Comparison of ENCODE assay signal across 8 mouse cellular contexts in genomic region chr1:36938348-36938747, GRCm38 (mm10). TPM values are rescaled to one million over a fixed set of nuclear protein-coding genes. Genes with fewer than 3 reads are reported as not detected.
A peak's percentile ranks its signal among the peaks of the same experiment; 100 is the strongest.
DNase-seq lines count a peak whose midpoint lies in the region; ATAC-seq and TF ChIP-seq lines count a peak whose summit lies in the region.

No protein-coding gene starts in this region.

- H3K27ac ChIP-seq in kidney, adult 2 months (ENCODE audit: insufficient read depth, low read depth, low read length): no peak overlapping the region
- H3K27ac ChIP-seq in bone marrow, adult 2 months (ENCODE audit: control insufficient read depth, insufficient read depth, low read depth, low read length, poor library complexity): no peak overlapping the region
- H3K27ac ChIP-seq in hindbrain, embryonic 12.5 days: no peak overlapping the region
- H3K27ac ChIP-seq in midbrain, embryonic 14.5 days (replicated peaks; ENCODE audit: low read depth, low read length): no peak overlapping the region

- H3K9me3 ChIP-seq in hindbrain, embryonic 12.5 days (replicated peaks): no peaks in the 10 kb centered on the region
- no peaks in the 10 kb centered on the region for H3K9me3 ChIP-seq in midbrain, embryonic 14.5 days (ENCODE audit: control insufficient read depth, low read length)

- TF ChIP-seq POLR2A in kidney, adult 2 months (IDR thresholded peaks at IDR 0.05; ENCODE audit: low read depth, low read length): no peak
- TF ChIP-seq POLR2A in bone marrow, adult 2 months (IDR thresholded peaks at IDR 0.05; ENCODE audit: borderline replicate concordance, control insufficient read depth, low read depth, low read length): no peak

- no peaks in the 10 kb centered on the region for H3K36me3 ChIP-seq in kidney, adult 2 months (ENCODE audit: control insufficient read depth, insufficient read depth, low read length)
- H3K36me3 ChIP-seq in hindbrain, embryonic 12.5 days: no peaks in the 10 kb centered on the region
- no peaks in the 10 kb centered on the region for H3K36me3 ChIP-seq in midbrain, embryonic 14.5 days (ENCODE audit: control insufficient read depth, insufficient read depth, low read length)

- peaks cover 7% of the 10 kb centered on the region; the same call in 1 of the 2 replicates for H3K4me1 ChIP-seq in kidney, adult 2 months (ENCODE audit: control insufficient read depth, insufficient read depth, low read length)
- peaks cover 4% of the 10 kb centered on the region for H3K4me1 ChIP-seq in bone marrow, adult 2 months (ENCODE audit: control insufficient read depth, insufficient read depth, low read length)
- H3K4me1 ChIP-seq in hindbrain, embryonic 12.5 days: peaks cover 27% of the 10 kb centered on the region
- peaks cover 27% of the 10 kb centered on the region for H3K4me1 ChIP-seq in midbrain, embryonic 14.5 days (ENCODE audit: control insufficient read depth, insufficient read depth, low read length)

- peak overlapping the region; percentile 91 for H3K9ac ChIP-seq in hindbrain, embryonic 12.5 days
- peak overlapping the region; percentile 95 for H3K9ac ChIP-seq in midbrain, embryonic 14.5 days (replicated peaks; ENCODE audit: low read length)

- H3K27me3 ChIP-seq in kidney, adult 2 months (replicated peaks; ENCODE audit: control insufficient read depth, insufficient read depth, low read length): no peaks in the 10 kb centered on the region; the same call in 1 of the 2 replicates
- H3K27me3 ChIP-seq in hindbrain, embryonic 12.5 days: no peaks in the 10 kb centered on the region; the same call in 1 of the 2 replicates
- H3K27me3 ChIP-seq in midbrain, embryonic 14.5 days (ENCODE audit: control insufficient read depth, insufficient read depth, low read length): no peaks in the 10 kb centered on the region

- ATAC-seq in hindbrain, embryonic 12.5 days (ENCODE audit: low FRiP score): no peak
- no peak for ATAC-seq in midbrain, embryonic 14.5 days (ENCODE audit: low FRiP score, low TSS enrichment)
- ATAC-seq in megakaryocyte-erythroid progenitor cell, adult 5-6 weeks (replicated peaks; ENCODE audit: low FRiP score, low TSS enrichment, poor library complexity, severe bottlenecking): no peak

- H3K4me2 ChIP-seq in hindbrain, embryonic 12.5 days (replicated peaks): peak overlapping the region; percentile 59
- H3K4me2 ChIP-seq in midbrain, embryonic 14.5 days (ENCODE audit: low read length): peak overlapping the region; percentile 73

- H3K4me3 ChIP-seq in kidney, adult 2 months (ENCODE audit: insufficient read depth, low read depth, low read length): peak overlapping the region; percentile 85
- peak overlapping the region; percentile 96 for H3K4me3 ChIP-seq in bone marrow, adult 2 months (replicated peaks; ENCODE audit: control insufficient read depth, low read depth, low read length)
- H3K4me3 ChIP-seq in hindbrain, embryonic 12.5 days: peak overlapping the region; percentile 81
- peak overlapping the region; percentile 96 for H3K4me3 ChIP-seq in midbrain, embryonic 14.5 days (replicated peaks; ENCODE audit: low read depth, low read length)

- WGBS in kidney, adult 2 months: under 1% methylated on average over 9 of the region's 9 CpGs
- 2% methylated on average over 9 of the region's 9 CpGs for WGBS in bone marrow, adult 2 months
- 5% methylated on average over 9 of the region's 9 CpGs for WGBS in hindbrain, embryonic 12.5 days
- 4% methylated on average over 9 of the region's 9 CpGs for WGBS in midbrain, embryonic 14.5 days

- TF ChIP-seq CTCF in kidney, adult 2 months (conservative IDR thresholded peaks at IDR 0.05; ENCODE audit: insufficient read depth, insufficient read length, low read depth, low read length): no peak
- TF ChIP-seq CTCF in bone marrow, adult 2 months (IDR thresholded peaks at IDR 0.05; ENCODE audit: control insufficient read depth, insufficient read depth, low read length): no peak

- DNase-seq in kidney, adult 2 months: no peak
- no peak for DNase-seq in kidney, adult 9 months
- peak; percentile 47 for DNase-seq in midbrain, embryonic 14.5 days
- DNase-seq in adrenal gland, adult 8-10 months: no peak
- DNase-seq in frontal cortex, postnatal 10 days (ENCODE audit: low spot score in 2 of 2): no peak

RNA-seq across cellular contexts. Expression of gene Tmem131, which starts 5.1 kb away (rescaled TPM):
- polyA plus RNA-seq in kidney, adult 2 months (2012; rRNA removed): 18.9 and 19.0 TPM in 2 replicates
- polyA plus RNA-seq in bone marrow, adult 2 months (2011; ENCODE audit: insufficient read depth, insufficient read length, low replicate concordance, missing spikeins): 14.3 and 46.6 TPM in 2 replicates
- 18.2 and 21.1 TPM in 2 replicates for polyA plus RNA-seq in hindbrain, embryonic 12.5 days (2016; fragmentation: Nextera tagmentation; extraction: Ambion mirVana)
- 19.5 and 23.1 TPM in 2 replicates for polyA plus RNA-seq in midbrain, embryonic 14.5 days (2014; fragmentation: Nextera tagmentation; extraction: Ambion mirVana)
- 53.5 and 60.2 TPM in 2 replicates for total RNA-seq in megakaryocyte-erythroid progenitor cell, adult 5-6 weeks (2014; fragmentation: Nextera tagmentation)
- 18.3 and 31.5 TPM in 2 replicates for total RNA-seq in megakaryocyte-erythroid progenitor cell, adult 5-6 weeks (2017)
- 10 to 100 TPM; 38.4 to 51.7 (median 48.2) TPM for total RNA-seq in adrenal gland, adult 8-10 months (2022)
